Mouse (Mus musculus) gastrocnemius, postnatal 25 days (tissue): Measurements from ENCODE around the gene Scn3a. TPM values are rescaled to one million over a fixed set of nuclear protein-coding genes. Genes with fewer than 3 reads are reported as not detected.

Experiments
- total RNA-seq, 2 experiments: library from RNA; stranded (reverse); gene quantifications; 1 replicate in 1 of 2; 2 replicates in 1 of 2; pipeline ENCODE4 v1.2.3; 2021

The Scn3a gene
- total RNA-seq, 2 experiments from 2014 or later = 0.33 to 0.54 TPM

Other genes starting within 250 kb of the Scn3a start
- under 1 TPM; 0.38 to 0.64 TPM for gene Slc38a11, start 203.6 kb downstream of the Scn3a start, total RNA-seq
- gene Scn2a, start 53.1 kb upstream of the Scn3a start, total RNA-seq = under 1 TPM; 0.54 to 0.91 TPM